Mouse (Mus musculus) lung, embryonic 16.5 days (tissue): ENCODE data around the gene Hist1h2ab. TPM values are rescaled to one million over a fixed set of nuclear protein-coding genes. Genes with fewer than 3 reads are reported as not detected.

ENCODE experiments used
- ATAC-seq: fragments of 200-750 bp; cut with Nextera tagmentation; 2 replicates; pipeline ENCODE4 v1.8.0; 2017; ENCODE audit warnings: low read depth, mild to moderate bottlenecking, moderate library complexity
- H3K27ac ChIP-seq: fragments of 300-500 bp; sonication (generic); 2 replicates; pipeline ENCODE4 v1.5.1; 2014; ENCODE audit warnings: mild to moderate bottlenecking, control low read depth, low read length
- H3K27me3 ChIP-seq: fragments of 300-500 bp; sonication (generic); 2 replicates; pipeline ENCODE4 v1.6.1; 2014; ENCODE audit warnings: low read depth, low read length, mixed read lengths; ENCODE audit not compliant: control insufficient read depth, insufficient read depth
- H3K36me3 ChIP-seq: fragments of 300-500 bp; sonication (generic); 2 replicates; pipeline ENCODE4 v1.6.1; 2014; ENCODE audit warnings: low read length; ENCODE audit not compliant: control insufficient read depth, insufficient read depth
- H3K4me1 ChIP-seq: fragments of 300-500 bp; sonication (generic); replicated peaks from 2 replicates; pipeline ENCODE4 v1.6.1; 2014; ENCODE audit warnings: low read length, mixed read lengths; ENCODE audit not compliant: control insufficient read depth, insufficient read depth
- H3K4me2 ChIP-seq: fragments of 300-500 bp; sonication (generic); 2 replicates; pipeline ENCODE4 v1.6.1; 2014; ENCODE audit warnings: low read depth, low read length, control low read depth
- H3K4me3 ChIP-seq: fragments of 300-500 bp; sonication (generic); 2 replicates; pipeline ENCODE4 v1.5.1; 2014; ENCODE audit warnings: mild to moderate bottlenecking, low read length, control low read depth
- H3K9ac ChIP-seq: fragments of 300-500 bp; sonication (generic); 2 replicates; pipeline ENCODE4 v1.6.1; 2014; ENCODE audit warnings: low read length, control low read depth
- H3K9me3 ChIP-seq: fragments of 300-500 bp; sonication (generic); 2 replicates; pipeline ENCODE4 v1.6.1; 2016; ENCODE audit warnings: low read length; ENCODE audit not compliant: control insufficient read depth
- WGBS: fragments of 180-500 bp; shearing (Covaris S2); extraction: QIAGEN DNeasy Blood & Tissue Kit; methylation state at CpG from one replicate; pipeline ENCODE4 v1.1.7; 2014; 5-methylcytosine and 5-hydroxymethylcytosine counted together
- polyA plus RNA-seq: library from polyadenylated mRNA; unstranded; fragments of >200 nt; fragmentation: Nextera tagmentation; extraction: Ambion mirVana; gene quantifications from 2 replicates; pipeline ENCODE4 v1.2.1, GENCODE M21; 2015

Hist1h2ab gene
- polyA plus RNA-seq, 1 experiment from 2014 or later = 44.6 TPM

DNA sequence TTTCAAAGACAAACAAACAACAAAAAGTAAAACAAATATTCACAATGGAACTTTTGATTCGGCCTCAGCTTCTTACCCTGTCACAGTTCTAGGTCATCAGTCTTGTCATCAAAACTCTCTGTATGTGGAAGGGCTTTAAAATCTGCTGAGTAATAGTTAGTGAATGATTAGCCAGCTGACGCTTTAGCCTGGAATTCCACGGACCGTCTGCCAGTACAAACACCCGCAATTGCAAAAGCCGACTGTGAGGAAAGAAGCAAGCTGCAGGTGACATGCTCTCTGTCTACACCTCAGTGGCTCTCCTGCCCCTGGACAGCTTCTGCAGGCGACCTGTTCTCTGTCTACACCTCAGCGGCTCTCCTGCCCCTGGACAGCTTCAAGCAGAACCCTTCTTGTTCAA lies 20.4 kb upstream of the Hist1h2ab start:
- H3K4me3 ChIP-seq = no peak overlapping the region
- H3K9me3 ChIP-seq = no peaks in the 10 kb centered on the region
- H3K36me3 ChIP-seq = no peaks in the 10 kb centered on the region
- no peak overlapping the region for H3K27ac ChIP-seq
- H3K4me2 ChIP-seq = no peak overlapping the region
- ATAC-seq = peak; percentile 55; the same call in 1 of the 2 replicates
- H3K27me3 ChIP-seq = no peaks in the 10 kb centered on the region
- 20% methylated on average over 8 of the region's 8 CpGs for WGBS
- no peak overlapping the region for H3K9ac ChIP-seq
- H3K4me1 ChIP-seq = no peaks in the 10 kb centered on the region

DNA sequence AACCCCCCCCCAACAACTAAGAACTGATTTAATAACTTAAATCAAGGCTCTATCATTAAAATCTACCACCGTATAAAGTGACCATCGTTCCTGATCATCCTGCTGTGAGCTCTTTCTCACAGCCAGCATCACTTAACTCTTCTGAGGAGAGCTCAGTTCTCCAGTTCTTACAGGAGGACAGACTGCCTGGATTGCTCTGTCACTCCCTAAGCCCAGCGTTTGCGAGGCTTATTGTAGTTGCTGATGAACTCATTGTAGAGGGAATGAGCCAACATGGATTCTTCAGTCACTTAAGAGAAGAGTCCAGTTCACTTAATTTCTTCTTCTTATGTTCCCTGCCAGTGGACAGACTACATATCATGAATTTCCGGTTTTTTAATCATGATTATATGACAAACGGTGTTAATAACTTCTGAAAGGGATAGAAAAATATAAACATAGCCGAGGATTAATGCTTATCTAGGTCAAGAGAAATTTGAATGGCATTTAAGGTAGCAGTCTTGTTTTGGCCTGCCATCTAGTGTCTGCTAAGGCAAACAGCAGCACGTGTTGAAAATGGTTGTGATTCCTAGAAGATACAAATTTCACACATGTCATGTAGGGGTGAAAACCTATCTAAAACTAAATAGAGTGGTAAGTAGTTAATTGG lies 18.6 kb upstream of the Hist1h2ab start:
- Histone ChIP-seq H3K4me2 (no peak overlapping the region), H3K4me1 (no peaks in the 10 kb centered on the region), H3K9ac (no peak overlapping the region), H3K27ac (no peak overlapping the region), H3K27me3 (no peaks in the 10 kb centered on the region), H3K4me3 (no peak overlapping the region), H3K9me3 (no peaks in the 10 kb centered on the region), H3K36me3 (no peaks in the 10 kb centered on the region)
- 22% methylated on average over 8 of the region's 8 CpGs for WGBS
- no peak for ATAC-seq

DNA sequence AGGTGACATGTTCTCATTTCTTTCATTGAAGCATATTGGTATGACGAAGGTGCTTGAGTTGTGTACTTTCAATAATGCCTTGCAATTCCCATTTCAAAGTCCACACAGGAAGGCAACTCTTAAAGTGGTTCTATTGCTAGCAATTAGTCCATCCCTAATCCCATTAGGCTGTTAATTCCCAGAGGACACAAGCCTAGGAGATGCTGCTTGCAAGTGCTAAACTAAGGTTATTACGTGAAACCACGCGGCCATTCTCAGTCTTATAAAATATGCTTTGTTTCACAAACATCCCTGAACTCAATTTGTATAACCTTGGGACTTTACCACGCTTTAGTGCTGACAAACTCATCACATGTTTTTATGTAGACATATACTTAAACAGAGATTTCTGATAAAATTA lies 13.8 kb upstream of the Hist1h2ab start:
- WGBS = 86% methylated on average over 5 of the region's 5 CpGs
- no peak overlapping the region for H3K4me2 ChIP-seq

DNA sequence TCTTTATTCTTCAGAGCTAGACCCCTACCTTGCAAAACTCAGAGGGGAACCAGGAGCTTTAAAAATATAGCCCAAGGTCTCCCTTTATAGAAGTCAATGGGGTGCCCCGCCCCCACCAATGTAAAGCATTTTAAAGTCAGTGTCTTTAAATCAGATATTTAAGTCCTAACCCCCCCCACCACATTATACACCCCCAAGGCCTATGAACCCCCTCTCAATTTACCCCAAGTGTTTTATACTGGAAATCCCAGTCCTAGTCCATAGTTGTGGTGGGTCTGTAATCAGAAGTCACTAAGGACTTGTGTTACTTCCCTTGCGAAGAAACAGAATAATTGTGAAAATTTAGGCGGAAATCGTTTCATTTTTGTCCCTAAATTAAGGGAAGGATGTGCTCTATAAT lies 12.9 kb upstream of the Hist1h2ab start:
- Histone ChIP-seq H3K27ac (peak overlapping the region; percentile 100), H3K27me3 (no peaks in the 10 kb centered on the region), H3K4me2 (peak overlapping the region; percentile 92), H3K36me3 (no peaks in the 10 kb centered on the region), H3K4me3 (peak overlapping the region; percentile 71), H3K4me1 (peaks cover 10% of the 10 kb centered on the region; the same call in 1 of the 2 replicates), H3K9ac (peak overlapping the region; percentile 63), H3K9me3 (no peaks in the 10 kb centered on the region)
- 22% methylated on average over 4 of the region's 4 CpGs for WGBS
- no peak for ATAC-seq

More for the DNA sequence above, 13.8 kb upstream of the Hist1h2ab start:
- H3K27me3 ChIP-seq = no peaks in the 10 kb centered on the region
- no peak for ATAC-seq
- H3K4me3 ChIP-seq = no peak overlapping the region
- no peaks in the 10 kb centered on the region for H3K9me3 ChIP-seq
- H3K9ac ChIP-seq = no peak overlapping the region
- H3K27ac ChIP-seq = no peak overlapping the region
- peaks cover 10% of the 10 kb centered on the region; the same call in 1 of the 2 replicates for H3K4me1 ChIP-seq
- no peaks in the 10 kb centered on the region for H3K36me3 ChIP-seq

DNA sequence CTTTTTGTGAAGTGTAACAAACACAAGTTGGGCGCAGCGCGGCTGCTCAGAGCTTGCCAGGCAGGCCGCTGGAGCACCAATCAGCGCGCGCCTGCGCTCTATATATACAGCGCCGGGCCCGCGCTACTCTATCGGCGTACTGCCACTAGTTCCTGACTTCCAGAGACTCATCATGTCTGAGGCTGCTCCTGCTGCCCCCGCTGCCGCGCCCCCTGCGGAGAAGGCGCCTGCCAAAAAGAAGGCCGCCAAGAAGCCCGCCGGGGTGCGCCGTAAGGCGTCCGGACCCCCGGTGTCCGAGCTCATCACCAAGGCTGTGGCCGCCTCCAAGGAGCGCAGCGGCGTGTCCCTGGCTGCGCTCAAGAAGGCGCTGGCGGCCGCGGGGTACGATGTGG lies 12.3 kb upstream of the Hist1h2ab start, which contains the start of gene Hist1h1c:
Gene Hist1h1c (plus strand): TSS at position 132 of the 392 bp plus-strand sequence.
- under 1% methylated on average over 31 of the region's 38 CpGs for WGBS
- peak within 1 kb of the TSS; percentile 71 for H3K4me3 ChIP-seq
- ATAC-seq = peak; percentile 93
- no peaks in the 10 kb centered on the region for H3K36me3 ChIP-seq
- H3K27ac ChIP-seq = peak within 1 kb of the TSS; percentile 100
- peak within 1 kb of the TSS; percentile 92 for H3K4me2 ChIP-seq
- no peaks in the 10 kb centered on the region for H3K9me3 ChIP-seq
- no peaks in the 10 kb centered on the region for H3K27me3 ChIP-seq
- H3K4me1 ChIP-seq = peaks cover 13% of the 10 kb centered on the region
- H3K9ac ChIP-seq = peak within 1 kb of the TSS; percentile 92

DNA sequence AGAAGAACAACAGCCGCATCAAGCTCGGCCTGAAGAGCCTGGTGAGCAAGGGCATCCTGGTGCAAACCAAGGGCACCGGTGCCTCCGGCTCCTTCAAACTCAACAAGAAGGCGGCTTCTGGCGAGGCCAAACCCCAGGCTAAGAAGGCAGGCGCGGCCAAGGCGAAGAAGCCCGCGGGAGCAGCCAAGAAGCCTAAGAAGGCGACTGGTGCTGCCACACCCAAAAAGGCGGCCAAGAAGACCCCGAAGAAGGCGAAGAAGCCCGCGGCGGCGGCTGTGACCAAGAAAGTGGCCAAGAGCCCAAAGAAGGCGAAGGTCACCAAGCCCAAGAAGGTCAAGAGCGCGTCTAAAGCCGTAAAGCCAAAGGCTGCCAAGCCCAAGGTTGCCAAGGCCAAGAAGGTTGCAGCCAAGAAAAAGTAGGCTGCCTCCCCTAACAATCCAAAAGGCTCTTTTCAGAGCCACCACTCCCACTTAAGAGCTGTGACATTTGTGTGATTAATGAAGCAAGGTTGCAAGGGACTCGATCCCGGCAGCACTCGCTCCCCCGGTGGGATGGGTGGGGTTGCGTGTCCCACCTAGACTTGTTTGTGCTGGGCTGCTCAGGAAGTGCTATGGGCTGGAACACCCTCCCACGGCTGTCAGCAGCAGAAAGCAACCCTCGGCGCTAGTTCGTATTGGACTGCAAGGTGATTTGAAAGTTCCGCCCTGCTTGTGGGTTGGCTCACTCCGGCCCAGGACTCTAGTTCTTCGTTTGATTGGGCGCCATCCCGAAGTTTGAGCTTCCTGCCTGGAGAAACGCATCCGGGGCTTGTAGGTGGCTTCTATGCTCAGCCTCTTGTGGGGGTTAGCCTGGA lies 11.6 kb upstream of the Hist1h2ab start:
- Histone ChIP-seq H3K4me2 (peak overlapping the region; percentile 92), H3K36me3 (no peaks in the 10 kb centered on the region), H3K27ac (peak overlapping the region; percentile 100), H3K9ac (peak overlapping the region; percentile 92), H3K4me1 (peaks cover 15% of the 10 kb centered on the region), H3K9me3 (no peaks in the 10 kb centered on the region), H3K4me3 (peak overlapping the region; percentile 71), H3K27me3 (no peaks in the 10 kb centered on the region)
- WGBS = under 1% methylated on average over 39 of the region's 39 CpGs
- ATAC-seq = peak; percentile 89

DNA sequence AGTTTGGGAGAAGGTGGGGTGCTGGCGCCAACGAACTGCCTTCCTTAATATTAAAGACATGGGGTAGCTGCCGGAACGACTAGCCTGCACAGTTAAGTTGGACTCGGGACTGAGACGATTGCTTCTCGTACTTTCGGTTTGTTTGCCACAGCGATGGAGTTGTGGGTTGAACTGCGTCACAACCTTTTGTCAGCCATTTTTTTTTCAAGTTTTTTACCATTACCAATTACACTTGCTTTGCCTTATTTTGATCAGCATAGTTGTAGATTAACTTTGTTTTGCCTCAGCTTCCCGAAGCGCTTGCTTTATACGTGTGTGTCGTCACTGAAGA lies 11.0 kb upstream of the Hist1h2ab start:
- ATAC-seq = no peak
- H3K36me3 ChIP-seq = no peaks in the 10 kb centered on the region
- peak overlapping the region; percentile 71 for H3K4me3 ChIP-seq
- under 1% methylated on average over 14 of the region's 14 CpGs for WGBS
- peak overlapping the region; percentile 100 for H3K27ac ChIP-seq
- H3K9ac ChIP-seq = peak overlapping the region; percentile 92
- H3K9me3 ChIP-seq = no peaks in the 10 kb centered on the region
- no peaks in the 10 kb centered on the region for H3K27me3 ChIP-seq
- H3K4me2 ChIP-seq = peak overlapping the region; percentile 92
- H3K4me1 ChIP-seq = peaks cover 15% of the 10 kb centered on the region

DNA sequence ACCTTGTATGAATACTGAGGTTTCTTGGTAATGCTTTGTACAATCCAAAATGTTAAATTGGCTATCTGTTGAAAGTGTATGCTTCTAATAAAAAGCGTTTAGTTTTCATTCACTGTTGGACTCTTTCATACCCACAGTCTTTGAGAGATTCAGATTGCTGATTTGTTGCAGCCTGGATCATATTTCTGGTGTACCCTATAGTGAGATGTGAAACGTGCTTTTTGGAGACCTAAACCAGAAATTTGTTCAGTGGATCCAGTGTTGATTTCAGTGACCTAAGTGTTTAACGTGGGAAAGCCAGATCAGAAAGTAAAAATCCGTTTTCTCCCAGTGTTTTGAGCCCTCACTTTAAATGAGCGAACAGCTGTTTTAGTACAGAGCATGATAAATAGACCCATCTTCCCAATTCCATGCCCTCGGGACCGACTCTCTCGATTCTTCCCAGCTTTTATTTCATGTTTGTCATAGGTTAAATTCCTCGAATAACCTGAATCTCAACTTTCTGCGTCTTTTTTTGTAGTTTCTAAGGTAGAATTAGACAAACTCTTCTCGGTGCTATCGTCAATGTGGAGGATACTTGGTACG lies 10.6 kb upstream of the Hist1h2ab start:
- Histone ChIP-seq H3K9me3 (no peaks in the 10 kb centered on the region), H3K4me3 (peak overlapping the region; percentile 71), H3K36me3 (no peaks in the 10 kb centered on the region), H3K27me3 (no peaks in the 10 kb centered on the region), H3K4me2 (peak overlapping the region; percentile 92), H3K9ac (peak overlapping the region; percentile 92), H3K4me1 (peaks cover 15% of the 10 kb centered on the region), H3K27ac (peak overlapping the region; percentile 100)
- ATAC-seq = no peak
- 17% methylated on average over 13 of the region's 13 CpGs for WGBS

DNA sequence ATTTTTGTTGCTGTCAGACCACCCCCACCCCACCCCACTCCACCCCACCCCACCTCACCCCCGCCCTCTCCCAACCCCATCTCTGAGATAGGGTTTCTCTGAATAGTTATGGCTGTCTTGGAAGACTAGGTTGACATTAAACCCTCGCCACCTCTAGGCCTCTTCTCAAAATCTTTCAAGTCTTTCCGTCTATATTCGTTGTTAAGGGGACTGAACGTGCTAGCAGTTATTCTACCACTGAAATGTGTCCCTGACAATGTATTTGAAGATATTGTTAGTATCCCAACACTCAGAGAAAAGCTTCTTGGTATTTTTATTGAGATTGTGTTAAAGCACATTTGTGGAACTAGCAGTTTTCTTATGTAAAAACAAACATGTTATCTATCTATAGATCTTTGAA lies 10.0 kb upstream of the Hist1h2ab start:
- Histone ChIP-seq H3K27ac (peak overlapping the region; percentile 100; the same call in 1 of the 2 replicates), H3K27me3 (no peaks in the 10 kb centered on the region), H3K36me3 (no peaks in the 10 kb centered on the region), H3K4me1 (peaks cover 15% of the 10 kb centered on the region), H3K4me2 (peak overlapping the region; percentile 92), H3K9me3 (no peaks in the 10 kb centered on the region), H3K9ac (no peak overlapping the region), H3K4me3 (peak overlapping the region; percentile 71; the same call in 1 of the 2 replicates)
- ATAC-seq = no peak
- 47% methylated on average over 5 of the region's 5 CpGs for WGBS
